Mouse (Mus musculus): Measurements from ENCODE around the gene Fam107b. TPM values are rescaled to one million over a fixed set of nuclear protein-coding genes. Genes with fewer than 3 reads are reported as not detected.

Gene Fam107b
- polyA plus RNA-seq, 1 experiment from 2014 or later = 56.7 TPM

DNA sequence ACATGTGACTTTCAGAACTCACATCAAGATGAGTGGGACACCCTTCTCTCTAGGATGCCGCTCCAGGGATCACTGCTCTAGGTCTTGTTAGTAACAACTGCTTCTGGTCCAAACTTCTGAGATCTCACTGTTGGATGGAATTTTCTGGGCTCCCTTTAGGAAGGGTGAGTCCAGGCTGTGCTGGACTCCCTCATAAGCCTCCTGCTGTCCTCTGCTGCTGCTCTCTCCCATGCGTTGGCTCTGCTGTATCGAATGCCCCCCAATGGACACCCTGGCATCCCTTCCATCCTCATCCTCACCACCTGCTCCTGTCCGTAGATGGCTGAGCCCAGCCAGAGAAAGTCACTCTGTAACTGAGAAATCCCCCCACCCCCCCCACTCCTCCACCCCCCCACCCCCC, 170.4 kb downstream of the Fam107b start:
- no peaks in the 10 kb centered on the region; the same call in 1 of the 2 replicates for H3K4me1 ChIP-seq (replicated peaks; ENCODE audit: control insufficient read depth, insufficient read depth, low read length)
- H3K27ac ChIP-seq (ENCODE audit: low read depth, low read length) = no peak overlapping the region
- ATAC-seq (replicated peaks; ENCODE audit: low FRiP score) = no peak
- no peak overlapping the region for H3K9ac ChIP-seq (ENCODE audit: low read length)
- H3K4me3 ChIP-seq (ENCODE audit: low read depth, low read length) = no peak overlapping the region
- H3K27me3 ChIP-seq (ENCODE audit: control insufficient read depth, insufficient read depth, low read length) = no peaks in the 10 kb centered on the region
- H3K9me3 ChIP-seq (ENCODE audit: control insufficient read depth, low read length) = no peaks in the 10 kb centered on the region
- DNase-seq (ENCODE audit: low spot score) = no peak
- H3K4me2 ChIP-seq (ENCODE audit: low read depth, low read length, severe bottlenecking) = no peak overlapping the region
- H3K36me3 ChIP-seq (ENCODE audit: control insufficient read depth, insufficient read depth, low read length) = no peaks in the 10 kb centered on the region; the same call in 1 of the 2 replicates
- 96% methylated on average over 4 of the region's 4 CpGs for WGBS

DNA sequence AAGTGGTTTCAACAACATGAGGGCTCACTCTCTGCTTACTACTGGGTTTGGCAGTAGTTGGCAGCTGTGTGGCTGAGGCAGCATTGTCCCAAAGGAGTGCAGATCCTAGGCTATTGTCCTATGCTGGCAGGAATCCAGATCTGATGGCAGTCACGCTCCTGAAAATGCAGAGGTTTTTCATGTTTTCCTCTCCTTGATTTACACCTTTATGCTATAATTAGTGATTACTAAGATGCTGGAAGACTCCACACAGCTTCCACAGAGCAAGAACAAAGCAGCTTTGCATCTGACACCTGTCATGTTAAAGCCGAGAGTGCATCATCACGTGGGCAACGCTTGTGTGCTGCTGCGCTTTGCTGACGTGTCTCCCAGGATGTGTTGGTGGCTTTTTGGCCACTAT, 172.2 kb downstream of the Fam107b start:
- DNase-seq (ENCODE audit: low spot score) (no peak), ATAC-seq (replicated peaks; ENCODE audit: low FRiP score) (no peak)
- Histone ChIP-seq H3K36me3 (ENCODE audit: control insufficient read depth, insufficient read depth, low read length) (no peaks in the 10 kb centered on the region; the same call in 1 of the 2 replicates), H3K4me1 (replicated peaks; ENCODE audit: control insufficient read depth, insufficient read depth, low read length) (no peaks in the 10 kb centered on the region; the same call in 1 of the 2 replicates), H3K27me3 (ENCODE audit: control insufficient read depth, insufficient read depth, low read length) (no peaks in the 10 kb centered on the region), H3K9ac (ENCODE audit: low read length) (no peak overlapping the region), H3K9me3 (ENCODE audit: control insufficient read depth, low read length) (no peaks in the 10 kb centered on the region), H3K4me3 (ENCODE audit: low read depth, low read length) (no peak overlapping the region), H3K27ac (ENCODE audit: low read depth, low read length) (0 out of 2 replicates have a peak overlapping the region, but pooled peaks have one; percentile 18), H3K4me2 (ENCODE audit: low read depth, low read length, severe bottlenecking) (no peak overlapping the region)
- WGBS = 82% methylated on average over 6 of the region's 6 CpGs

DNA sequence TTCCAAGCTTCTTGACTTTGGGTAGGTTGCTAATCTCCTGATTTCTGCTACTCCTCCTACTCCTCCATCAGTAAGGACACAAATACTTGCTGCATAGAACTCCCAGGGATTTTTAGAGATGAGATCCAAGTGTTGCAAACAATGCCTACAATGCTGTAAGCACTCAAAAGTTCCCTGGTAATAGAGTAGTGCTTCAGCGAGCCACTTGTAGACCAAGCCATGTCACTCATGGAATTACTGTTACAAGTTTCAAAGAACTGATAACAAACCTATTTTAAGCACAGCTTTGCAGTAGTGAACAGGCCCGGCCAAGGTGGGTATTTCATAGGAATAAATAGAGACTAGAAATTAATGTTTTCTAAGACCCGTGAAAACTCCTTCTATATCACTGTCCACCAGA, 174.8 kb downstream of the Fam107b start:
- Histone ChIP-seq H3K4me3 (ENCODE audit: low read depth, low read length) (no peak overlapping the region), H3K4me2 (ENCODE audit: low read depth, low read length, severe bottlenecking) (no peak overlapping the region), H3K9ac (ENCODE audit: low read length) (no peak overlapping the region), H3K27me3 (ENCODE audit: control insufficient read depth, insufficient read depth, low read length) (no peaks in the 10 kb centered on the region), H3K36me3 (ENCODE audit: control insufficient read depth, insufficient read depth, low read length) (no peaks in the 10 kb centered on the region; the same call in 1 of the 2 replicates), H3K4me1 (replicated peaks; ENCODE audit: control insufficient read depth, insufficient read depth, low read length) (no peaks in the 10 kb centered on the region), H3K27ac (ENCODE audit: low read depth, low read length) (no peak overlapping the region), H3K9me3 (ENCODE audit: control insufficient read depth, low read length) (no peaks in the 10 kb centered on the region)
- DNase-seq (ENCODE audit: low spot score) (no peak), ATAC-seq (replicated peaks; ENCODE audit: low FRiP score) (no peak)
- 74% methylated on average over 3 of the region's 3 CpGs for WGBS

DNA sequence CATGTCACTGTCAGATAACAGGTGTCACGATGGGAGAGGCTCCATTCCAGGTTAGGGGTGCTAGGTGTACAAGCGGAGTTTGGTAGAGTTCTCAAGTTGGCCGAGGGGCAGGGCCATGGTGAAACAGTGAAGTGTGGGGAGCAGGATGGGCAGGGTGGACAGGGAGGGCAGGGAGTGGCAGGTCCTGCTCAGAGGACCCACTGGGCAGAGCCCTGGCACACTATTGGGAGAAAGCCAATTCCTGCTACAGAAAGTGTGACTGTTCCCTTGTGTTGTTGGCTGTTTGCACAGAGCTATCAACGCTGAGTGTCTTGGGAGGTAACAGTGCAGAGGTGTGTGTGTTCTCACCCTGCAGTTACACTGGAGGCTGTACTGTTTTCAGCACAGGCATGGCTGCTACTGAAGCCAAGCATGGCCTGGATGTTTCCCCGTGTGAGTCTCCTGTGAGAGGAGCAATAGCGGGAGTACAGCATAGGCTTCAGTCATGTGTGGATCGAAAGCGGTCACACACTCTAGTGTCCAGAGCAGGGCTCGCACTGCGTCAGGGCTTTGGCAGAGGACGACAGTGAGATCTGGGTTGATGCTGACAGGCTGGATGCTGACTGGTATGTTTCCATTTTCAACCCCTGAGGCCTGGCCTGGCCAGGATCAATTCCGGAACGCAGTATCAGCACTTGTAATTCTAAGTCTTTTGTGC, 175.8 kb downstream of the Fam107b start:
- no peak overlapping the region for H3K9ac ChIP-seq (ENCODE audit: low read length)
- WGBS = 90% methylated on average over 13 of the region's 13 CpGs
- DNase-seq (ENCODE audit: low spot score) = no peak
- no peak overlapping the region for H3K27ac ChIP-seq (ENCODE audit: low read depth, low read length)
- no peak overlapping the region for H3K4me2 ChIP-seq (ENCODE audit: low read depth, low read length, severe bottlenecking)
- ATAC-seq (replicated peaks; ENCODE audit: low FRiP score) = no peak
- no peaks in the 10 kb centered on the region for H3K4me1 ChIP-seq (replicated peaks; ENCODE audit: control insufficient read depth, insufficient read depth, low read length)
- H3K4me3 ChIP-seq (ENCODE audit: low read depth, low read length) = no peak overlapping the region
- no peaks in the 10 kb centered on the region; the same call in 1 of the 2 replicates for H3K36me3 ChIP-seq (ENCODE audit: control insufficient read depth, insufficient read depth, low read length)
- no peaks in the 10 kb centered on the region for H3K9me3 ChIP-seq (ENCODE audit: control insufficient read depth, low read length)
- no peaks in the 10 kb centered on the region for H3K27me3 ChIP-seq (ENCODE audit: control insufficient read depth, insufficient read depth, low read length)

DNA sequence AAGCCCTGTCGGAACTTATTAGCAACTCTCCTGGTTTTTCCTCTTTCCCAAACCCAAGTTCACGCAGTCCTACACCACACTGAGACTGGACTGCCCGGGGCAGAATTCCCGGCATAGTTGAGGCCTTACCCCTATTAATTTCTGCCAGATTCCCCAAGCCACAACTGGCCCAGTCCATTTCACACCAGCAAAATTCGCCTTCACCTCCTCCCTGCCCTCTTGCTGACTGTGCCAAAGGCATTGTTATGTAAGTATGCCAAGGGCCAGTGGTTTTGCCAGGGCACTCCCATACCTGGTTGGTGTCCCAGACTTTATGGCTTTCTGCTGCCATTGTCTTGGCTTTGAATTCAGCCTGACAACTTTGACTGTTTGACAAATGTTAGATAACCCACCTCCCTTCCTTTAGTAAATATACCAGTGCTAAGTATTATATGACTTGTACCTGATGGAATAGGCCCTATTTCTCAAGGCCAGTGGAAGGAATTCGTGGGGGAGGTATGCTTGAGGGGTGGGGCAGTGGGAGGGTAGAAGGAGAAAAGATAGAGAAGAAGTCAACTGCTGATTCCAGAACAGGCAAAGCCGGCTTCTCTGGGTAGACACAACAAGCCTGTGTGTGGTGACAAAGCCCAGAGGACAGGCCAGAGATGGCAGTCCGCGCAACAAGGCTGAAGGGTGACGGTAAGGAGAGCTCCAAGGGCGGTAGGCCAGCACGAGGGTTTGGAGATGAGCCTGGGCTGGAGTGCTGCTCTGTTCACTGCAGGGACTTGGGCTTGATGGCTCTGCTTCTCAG, 178.6 kb downstream of the Fam107b start:
- H3K9ac ChIP-seq (ENCODE audit: low read length) = no peak overlapping the region
- H3K27me3 ChIP-seq (ENCODE audit: control insufficient read depth, insufficient read depth, low read length) = no peaks in the 10 kb centered on the region
- H3K36me3 ChIP-seq (ENCODE audit: control insufficient read depth, insufficient read depth, low read length) = no peaks in the 10 kb centered on the region
- no peak overlapping the region for H3K27ac ChIP-seq (ENCODE audit: low read depth, low read length)
- H3K4me1 ChIP-seq (replicated peaks; ENCODE audit: control insufficient read depth, insufficient read depth, low read length) = no peaks in the 10 kb centered on the region
- no peak overlapping the region for H3K4me3 ChIP-seq (ENCODE audit: low read depth, low read length)
- no peak for ATAC-seq (replicated peaks; ENCODE audit: low FRiP score)
- DNase-seq (ENCODE audit: low spot score) = peak; percentile 61
- no peak overlapping the region for H3K4me2 ChIP-seq (ENCODE audit: low read depth, low read length, severe bottlenecking)
- no peaks in the 10 kb centered on the region for H3K9me3 ChIP-seq (ENCODE audit: control insufficient read depth, low read length)
- 74% methylated on average over 12 of the region's 12 CpGs for WGBS

DNA sequence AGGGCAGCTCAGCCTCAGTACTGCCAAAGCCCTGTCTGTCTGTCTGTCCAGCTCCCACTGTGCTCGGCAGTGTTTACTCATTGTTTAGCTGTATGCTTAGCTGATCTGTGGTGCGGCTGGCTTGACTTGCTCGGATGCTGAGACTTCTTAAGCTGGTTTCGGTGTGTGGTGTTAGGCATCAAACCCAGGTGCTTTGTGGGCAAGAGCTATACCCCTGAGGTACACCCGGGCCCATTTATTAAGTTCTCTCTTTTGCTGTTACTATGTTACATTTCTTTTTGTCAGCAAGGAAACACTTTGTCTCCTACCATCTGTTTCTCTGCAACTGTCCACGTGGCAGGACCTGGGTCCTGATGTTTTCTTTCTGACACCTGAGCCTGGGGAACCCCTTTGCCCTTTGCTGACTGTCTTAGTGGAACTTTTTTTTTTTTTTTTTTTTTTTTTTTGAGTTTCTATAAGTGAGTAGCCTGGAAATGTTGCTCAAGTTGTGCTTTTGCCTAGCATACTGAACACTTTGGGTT, 179.3 kb downstream of the Fam107b start:
- 67% methylated on average over 6 of the region's 6 CpGs for WGBS
- Histone ChIP-seq H3K36me3 (ENCODE audit: control insufficient read depth, insufficient read depth, low read length) (no peaks in the 10 kb centered on the region), H3K4me2 (ENCODE audit: low read depth, low read length, severe bottlenecking) (no peak overlapping the region), H3K4me3 (ENCODE audit: low read depth, low read length) (no peak overlapping the region), H3K27ac (ENCODE audit: low read depth, low read length) (no peak overlapping the region), H3K4me1 (replicated peaks; ENCODE audit: control insufficient read depth, insufficient read depth, low read length) (0 out of 2 replicates have a peak, but pooled peaks cover 2% of the 10 kb centered on the region), H3K9me3 (ENCODE audit: control insufficient read depth, low read length) (no peaks in the 10 kb centered on the region), H3K9ac (ENCODE audit: low read length) (no peak overlapping the region), H3K27me3 (ENCODE audit: control insufficient read depth, insufficient read depth, low read length) (no peaks in the 10 kb centered on the region)
- ATAC-seq (replicated peaks; ENCODE audit: low FRiP score) (no peak), DNase-seq (ENCODE audit: low spot score) (no peak)

DNA sequence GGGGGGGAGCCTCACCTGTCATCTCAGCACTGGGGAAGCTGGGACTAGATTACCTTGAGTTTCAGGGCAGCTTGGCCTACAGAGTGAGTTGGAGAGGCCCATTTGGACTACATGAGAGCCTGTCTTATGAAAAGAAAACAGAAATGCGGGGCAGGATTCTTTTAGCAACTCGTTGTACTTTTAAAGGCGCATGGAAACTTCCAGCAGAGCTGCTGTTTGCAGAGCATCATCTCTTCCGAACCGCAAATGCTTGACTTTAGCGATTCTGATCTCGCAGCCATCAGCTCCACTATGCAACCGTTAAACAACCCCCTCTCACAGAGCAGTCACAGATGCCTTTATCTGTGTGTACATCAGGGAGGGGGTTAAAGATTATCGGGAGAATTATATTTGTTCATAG, 179.8 kb downstream of the Fam107b start:
- WGBS = 86% methylated on average over 9 of the region's 9 CpGs
- no peak overlapping the region for H3K4me3 ChIP-seq (ENCODE audit: low read depth, low read length)
- H3K4me1 ChIP-seq (replicated peaks; ENCODE audit: control insufficient read depth, insufficient read depth, low read length) = 0 out of 2 replicates have a peak, but pooled peaks cover 2% of the 10 kb centered on the region
- no peak overlapping the region for H3K27ac ChIP-seq (ENCODE audit: low read depth, low read length)
- H3K9ac ChIP-seq (ENCODE audit: low read length) = no peak overlapping the region
- DNase-seq (ENCODE audit: low spot score) (no peak), ATAC-seq (replicated peaks; ENCODE audit: low FRiP score) (no peak)
- no peaks in the 10 kb centered on the region for H3K9me3 ChIP-seq (ENCODE audit: control insufficient read depth, low read length)
- H3K27me3 ChIP-seq (ENCODE audit: control insufficient read depth, insufficient read depth, low read length) = no peaks in the 10 kb centered on the region
- H3K4me2 ChIP-seq (ENCODE audit: low read depth, low read length, severe bottlenecking) = no peak overlapping the region
- H3K36me3 ChIP-seq (ENCODE audit: control insufficient read depth, insufficient read depth, low read length) = no peaks in the 10 kb centered on the region

DNA sequence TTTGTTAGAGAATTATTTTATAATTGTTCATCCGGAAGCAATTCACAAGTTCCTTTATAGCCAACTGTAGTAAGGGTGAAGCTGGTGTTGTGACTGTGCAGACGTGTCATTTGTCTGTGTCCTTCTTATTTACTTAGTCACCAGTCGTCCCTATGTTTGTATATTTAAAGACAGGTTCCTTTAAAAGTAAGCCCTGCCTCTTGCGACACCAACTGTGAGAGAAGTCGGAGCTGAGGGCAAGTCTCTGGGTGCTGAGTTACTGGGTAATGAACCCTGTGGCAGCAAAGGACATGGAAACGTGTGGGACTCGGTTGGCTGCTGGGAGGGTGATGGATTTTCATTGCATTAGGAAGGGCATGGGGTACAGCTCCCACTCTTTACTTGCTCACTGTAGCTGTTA, 182.1 kb downstream of the Fam107b start:
- DNase-seq (ENCODE audit: low spot score) (peak; percentile 30), ATAC-seq (replicated peaks; ENCODE audit: low FRiP score) (no peak)
- H3K9ac ChIP-seq (ENCODE audit: low read length) = no peak overlapping the region
- no peaks in the 10 kb centered on the region for H3K36me3 ChIP-seq (ENCODE audit: control insufficient read depth, insufficient read depth, low read length)
- 0 out of 2 replicates have a peak, but pooled peaks cover 2% of the 10 kb centered on the region for H3K4me1 ChIP-seq (replicated peaks; ENCODE audit: control insufficient read depth, insufficient read depth, low read length)
- WGBS = 76% methylated on average over 7 of the region's 7 CpGs
- no peak overlapping the region for H3K4me2 ChIP-seq (ENCODE audit: low read depth, low read length, severe bottlenecking)
- H3K27me3 ChIP-seq (ENCODE audit: control insufficient read depth, insufficient read depth, low read length) = no peaks in the 10 kb centered on the region
- H3K9me3 ChIP-seq (ENCODE audit: control insufficient read depth, low read length) = no peaks in the 10 kb centered on the region
- H3K27ac ChIP-seq (ENCODE audit: low read depth, low read length) = no peak overlapping the region
- H3K4me3 ChIP-seq (ENCODE audit: low read depth, low read length) = no peak overlapping the region
